Mouse (Mus musculus) T-helper 2 cell (primary cell): ENCODE data around the gene Tspan18.

Experiments
- in situ Hi-C: fragments of 300-600 bp; cut with MboI, MseI; formaldehyde crosslinking; loops from one replicate; pipeline ENCODE4 v1.15.1; 2025; ENCODE audit warnings: high pct_unique_total_duplicates

The Tspan18 gene

DNA sequence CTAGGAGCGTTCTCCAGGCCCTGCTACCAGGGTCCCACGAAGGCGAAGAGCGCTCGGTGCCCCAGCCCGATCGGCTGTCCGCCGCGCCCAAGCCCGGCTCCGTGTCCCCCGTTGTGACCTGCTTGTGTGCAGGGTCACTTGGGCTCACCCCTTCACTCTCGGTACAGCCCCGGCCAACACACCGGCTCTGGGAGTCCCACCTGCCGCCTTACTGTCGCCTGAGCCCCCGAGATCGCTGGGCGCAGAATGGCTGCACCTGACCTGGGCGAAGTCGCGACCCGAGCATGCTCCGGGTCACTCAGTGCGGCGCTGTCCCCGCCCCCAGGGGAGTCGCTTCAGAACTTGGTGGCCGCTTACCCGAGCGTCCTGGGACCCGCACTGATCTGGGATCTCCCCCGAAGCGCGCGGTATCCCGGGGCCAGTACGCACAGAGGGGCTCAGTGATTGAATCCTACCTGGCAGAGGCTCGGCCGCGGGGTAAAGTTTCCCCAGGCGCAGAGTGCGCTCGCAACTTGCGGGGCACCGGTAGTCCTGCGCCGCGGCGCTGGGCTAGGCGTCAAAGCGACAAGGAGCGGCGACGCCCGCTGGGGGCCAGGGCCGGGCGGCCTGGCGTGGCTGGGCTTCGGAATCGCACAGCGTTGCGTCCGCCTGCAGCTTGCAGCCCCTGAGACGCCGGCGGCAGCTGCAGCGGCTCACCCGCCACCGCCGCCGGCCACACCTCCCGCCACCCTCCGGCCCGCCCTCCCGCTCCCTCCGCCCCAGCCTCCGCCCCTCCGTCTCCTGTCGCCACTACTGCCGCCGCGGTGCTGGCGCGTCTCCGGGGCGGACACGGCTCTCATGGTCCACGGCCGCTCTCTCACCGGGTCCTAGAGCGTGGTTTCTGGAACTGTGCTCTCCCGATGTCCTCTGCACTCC is at the start of gene Tspan18:
Gene Tspan18, minus strand, starts transcription at position 689 of the 915 bp plus-strand sequence.
- in situ Hi-C loops, result loop anchor here (5.0 kb wide), 1 partner anchor 122 kb away; no protein-coding TSS in a partner anchor

DNA sequence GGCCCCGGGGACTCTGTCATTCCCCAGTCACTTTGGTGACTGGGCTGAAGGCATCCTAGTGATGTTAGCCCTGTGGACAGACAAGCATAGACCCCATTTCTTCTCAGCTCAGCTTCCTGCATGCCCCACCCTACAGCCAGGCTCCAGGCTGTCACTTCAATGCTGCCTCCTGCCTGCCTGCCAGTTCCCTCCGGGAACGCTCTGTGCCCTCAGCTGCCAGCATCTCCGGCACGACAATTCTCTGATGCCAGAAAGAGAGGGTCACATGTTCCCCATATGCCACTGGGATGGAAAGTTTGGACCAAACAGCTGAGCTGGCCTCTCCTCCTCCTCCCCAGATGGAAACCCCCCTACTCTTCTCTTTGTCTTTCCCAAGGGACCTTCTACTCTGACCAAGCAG is 49.5 kb upstream of the Tspan18 start:
- in situ Hi-C loops, result loop anchor here (10.0 kb wide), 2 partner anchors 271 to 559 kb away; no protein-coding TSS in a partner anchor

DNA sequence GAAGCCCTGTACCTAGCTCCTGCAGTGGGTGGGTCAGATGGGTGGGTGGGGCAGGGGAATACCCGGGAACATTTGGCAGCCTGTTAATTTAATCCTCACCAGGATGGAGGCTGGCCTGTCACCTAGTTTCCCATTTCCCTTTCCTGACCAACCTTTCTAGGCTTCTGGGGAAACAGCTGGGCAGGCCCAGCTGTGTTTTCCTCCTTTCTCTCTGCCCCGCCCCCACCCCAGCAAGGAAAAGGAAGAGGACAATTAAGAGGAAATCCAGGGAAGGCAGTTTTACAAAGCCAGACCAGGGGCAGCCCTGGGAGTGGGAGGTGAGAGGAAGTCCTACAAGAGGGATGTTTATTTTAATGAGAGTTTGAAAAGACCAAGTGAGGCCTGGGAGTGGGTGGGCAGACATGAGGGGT is 46.4 kb upstream of the Tspan18 start:
- in situ Hi-C loops, result loop anchor here (10.0 kb wide), 2 partner anchors 274 to 556 kb away; no protein-coding TSS in a partner anchor

GRCm38 (mm10) chr2:93377797-93378196 is 43.5 kb upstream of the Tspan18 start:
- in situ Hi-C loops, result no loop called here

DNA sequence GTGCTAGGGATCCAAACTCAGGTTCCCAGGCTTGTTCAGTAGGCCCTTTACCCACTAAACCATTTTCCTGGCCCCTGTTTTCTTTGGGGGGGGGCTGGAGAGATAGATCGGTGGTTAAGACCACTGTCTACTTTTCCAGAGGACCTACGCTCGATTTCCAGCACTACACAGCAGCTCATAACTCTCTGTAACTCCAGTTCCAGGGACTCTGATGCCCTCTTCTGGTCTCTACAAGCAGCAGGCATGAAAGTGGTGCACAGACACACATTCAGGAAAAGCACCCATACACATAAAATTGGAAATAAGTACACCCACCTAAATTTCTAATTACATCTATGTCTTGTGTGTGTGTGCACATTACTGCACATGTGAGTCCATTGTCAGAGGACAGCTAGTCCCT is 42.9 kb upstream of the Tspan18 start:
- in situ Hi-C loops, result no loop called here

DNA sequence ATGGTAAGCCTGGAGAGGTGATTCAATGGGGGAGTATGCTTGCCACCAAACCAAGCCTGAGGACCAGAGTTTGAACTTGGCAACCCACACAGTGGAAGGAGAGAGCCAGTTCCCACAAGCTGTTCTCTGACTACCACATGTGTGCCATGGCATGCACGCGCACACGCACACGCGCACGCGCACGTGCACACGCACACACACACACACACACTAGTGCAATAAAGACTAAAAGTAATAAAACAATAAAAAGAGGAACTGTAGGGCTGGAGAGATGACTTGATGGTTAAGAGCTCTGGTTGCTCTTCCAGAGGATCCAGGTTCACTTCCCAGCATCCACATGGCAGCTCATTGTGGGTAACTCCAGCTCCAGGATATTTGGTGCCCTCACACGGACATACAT is 38.6 kb upstream of the Tspan18 start:
- in situ Hi-C loops, result no loop called here

DNA sequence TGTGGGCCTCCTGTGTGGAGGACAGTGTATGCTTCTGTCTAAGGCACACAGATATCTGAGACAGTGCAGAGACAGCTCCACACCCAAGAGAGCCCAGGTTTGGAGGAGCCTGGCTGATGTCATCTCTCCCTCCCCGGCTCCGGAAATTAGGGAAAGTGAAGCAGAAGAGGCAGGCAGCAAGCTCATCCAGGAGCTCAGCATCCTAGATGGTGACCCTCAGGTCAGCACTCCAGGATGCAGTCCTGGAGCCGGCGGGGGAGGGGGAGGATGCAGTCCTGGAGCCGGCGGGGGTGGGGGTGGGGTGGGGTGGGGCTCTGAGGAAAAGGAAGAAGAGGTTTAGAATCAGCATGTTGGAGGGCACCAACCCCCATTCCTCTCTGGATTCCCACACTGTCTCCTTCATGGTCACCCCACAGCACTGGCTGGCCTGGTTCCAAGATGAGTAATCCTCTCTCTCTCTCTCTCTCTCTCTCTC is 37.8 kb upstream of the Tspan18 start:
- in situ Hi-C loops, result no loop called here

GRCm38 (mm10) chr2:93368954-93369353 is 34.6 kb upstream of the Tspan18 start:
- in situ Hi-C loops, result no loop called here

DNA sequence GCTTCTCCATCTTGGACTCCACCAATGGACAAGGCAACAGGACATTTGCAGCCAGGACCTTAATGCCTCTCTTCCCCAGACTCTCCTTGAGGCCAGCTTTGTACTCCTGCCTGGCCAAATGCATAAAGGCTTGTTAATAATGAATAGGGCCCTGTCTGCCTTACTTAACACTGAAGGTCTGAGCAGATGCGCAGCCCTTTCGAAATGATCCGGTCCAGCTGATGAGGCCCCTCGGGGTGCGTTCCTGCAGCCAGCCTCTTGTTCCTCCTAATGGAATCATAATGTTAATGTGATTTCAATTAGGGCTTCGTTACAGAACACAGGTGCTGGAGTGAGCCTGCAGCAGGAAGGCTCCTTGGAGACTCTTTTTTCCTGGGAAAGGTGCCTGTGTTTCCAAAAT is 33.7 kb upstream of the Tspan18 start:
- in situ Hi-C loops, result no loop called here

- in situ Hi-C loops, result no loop called here
Observed at GRCm38 (mm10) chr2:93365411-93365810, 31.1 kb upstream of the Tspan18 start.

DNA sequence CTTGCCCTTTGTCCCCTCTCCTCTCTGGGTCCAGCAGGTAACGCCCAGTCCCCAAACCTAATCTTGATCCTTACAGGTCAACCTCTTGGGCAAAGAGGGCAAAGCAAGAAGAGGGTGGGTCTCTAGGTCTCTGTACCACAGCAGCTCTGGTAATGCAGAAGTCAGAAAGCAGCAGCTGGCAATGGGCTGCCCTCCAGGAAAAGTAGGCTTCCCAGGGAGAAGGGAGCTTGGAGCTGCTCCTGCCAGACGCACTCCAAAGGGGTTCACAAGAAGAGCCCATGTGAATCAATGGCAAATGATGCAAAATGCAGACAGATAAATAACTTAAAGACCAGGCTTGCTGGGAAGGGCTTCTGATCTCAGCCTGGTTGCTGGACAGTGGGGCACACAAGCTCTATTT is 30.6 kb upstream of the Tspan18 start:
- in situ Hi-C loops, result no loop called here

GRCm38 (mm10) chr2:93361454-93361853 is 27.1 kb upstream of the Tspan18 start:
- in situ Hi-C loops, result no loop called here

DNA sequence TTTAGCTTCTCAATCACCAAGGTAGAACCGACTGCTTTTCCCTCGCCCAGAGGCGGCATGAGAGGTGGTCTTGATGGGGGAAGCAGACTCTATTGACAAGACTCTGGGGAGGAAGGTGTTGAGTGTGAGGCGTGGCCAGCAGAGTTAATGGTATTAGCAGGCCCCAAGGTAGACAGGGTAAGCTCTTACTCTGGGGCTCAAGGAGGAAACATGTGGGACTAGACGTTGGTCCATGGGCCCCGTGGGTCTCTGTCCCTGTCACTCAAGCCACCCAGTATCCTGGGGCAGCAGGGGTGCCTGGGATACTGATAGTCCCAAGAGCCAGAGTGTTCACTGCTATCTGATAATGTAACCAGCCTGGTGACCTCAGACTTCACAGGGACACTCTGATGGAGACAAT is 26.0 kb upstream of the Tspan18 start:
- in situ Hi-C loops, result no loop called here

GRCm38 (mm10) chr2:93357391-93357790 is 23.1 kb upstream of the Tspan18 start:
- in situ Hi-C loops, result no loop called here

- in situ Hi-C loops, result no loop called here
Observed at GRCm38 (mm10) chr2:93355845-93356244, 21.5 kb upstream of the Tspan18 start.

GRCm38 (mm10) chr2:93354621-93355020 is 20.3 kb upstream of the Tspan18 start:
- in situ Hi-C loops, result no loop called here

- in situ Hi-C loops, result no loop called here
Observed at GRCm38 (mm10) chr2:93353725-93354124, 19.4 kb upstream of the Tspan18 start.

DNA sequence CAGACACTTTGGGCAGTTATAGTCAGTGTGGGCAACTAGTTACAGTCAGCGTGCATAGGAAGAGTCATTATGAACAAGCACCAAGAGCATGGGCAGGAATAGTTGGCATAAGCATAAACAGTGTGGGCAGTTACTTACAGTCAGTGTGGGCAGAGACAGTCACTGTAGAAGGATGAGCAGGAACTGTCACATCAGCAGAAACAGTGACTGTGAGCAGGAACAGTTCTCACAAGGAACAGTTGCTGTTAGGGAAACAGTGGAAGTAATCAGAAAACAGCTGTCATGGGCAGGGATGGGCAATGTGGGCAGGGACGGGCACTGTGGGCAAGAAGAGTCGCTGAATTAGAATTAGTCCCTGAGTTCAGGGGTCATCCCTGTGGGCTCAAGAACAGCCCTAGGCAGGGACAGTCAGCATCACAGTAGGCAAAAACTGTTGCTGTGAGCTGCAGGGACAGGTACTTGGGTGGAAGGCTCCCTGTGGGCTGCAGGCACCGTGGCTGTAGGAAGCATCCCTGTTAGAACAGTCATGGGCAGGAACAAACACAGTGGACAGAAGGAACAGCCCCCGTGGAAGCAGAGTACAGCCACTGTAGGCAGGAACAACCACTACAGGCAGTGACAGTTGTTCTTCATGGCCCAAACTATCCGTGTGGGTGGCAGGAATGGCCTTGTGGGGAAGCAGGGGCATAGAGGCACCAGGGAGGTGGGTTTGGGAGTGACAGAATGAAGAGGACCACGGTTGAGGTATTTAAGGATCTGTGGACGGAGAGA is 18.8 kb upstream of the Tspan18 start:
- in situ Hi-C loops, result no loop called here

DNA sequence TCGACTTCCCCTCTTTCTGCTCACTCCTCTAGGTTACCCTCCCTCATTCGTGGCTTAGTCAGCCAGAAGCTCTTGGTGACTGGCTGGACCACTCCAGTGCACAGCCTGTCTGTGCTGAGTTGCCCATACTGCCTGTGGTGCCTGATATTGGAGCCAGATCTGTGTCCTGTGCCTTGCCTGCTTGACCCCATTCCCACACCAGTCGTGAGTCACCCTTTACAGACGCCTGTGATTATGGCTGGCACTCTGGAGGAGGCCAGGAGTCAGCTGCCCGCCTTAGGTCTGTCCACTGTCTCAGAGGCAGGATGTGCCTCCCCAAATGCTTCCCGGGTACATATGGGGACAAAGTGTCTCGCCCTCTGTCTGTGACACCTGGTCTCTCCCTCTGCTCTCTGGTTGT is 17.0 kb upstream of the Tspan18 start:
- in situ Hi-C loops, result no loop called here

DNA sequence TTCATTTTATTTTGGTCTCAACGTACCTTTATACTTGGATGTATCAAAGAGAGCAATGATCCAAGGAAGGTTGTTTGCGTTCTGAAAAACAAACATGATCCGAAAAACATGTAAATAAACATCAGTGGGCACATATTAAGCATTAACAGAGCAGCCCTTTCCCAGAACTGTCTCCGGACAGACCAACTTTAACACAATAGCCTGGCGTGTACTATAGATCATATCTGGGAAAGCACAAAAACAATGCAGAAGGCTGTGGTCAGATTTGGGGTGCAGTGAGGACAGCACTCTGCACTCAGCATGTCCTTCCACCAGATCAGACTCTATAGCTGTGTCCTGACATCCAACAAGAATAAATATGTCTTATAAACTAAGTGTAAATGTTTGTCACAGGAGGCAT is 12.7 kb upstream of the Tspan18 start:
- in situ Hi-C loops, result no loop called here

- in situ Hi-C loops, result no loop called here
Observed at GRCm38 (mm10) chr2:93346609-93347008, 12.3 kb upstream of the Tspan18 start.

- in situ Hi-C loops, result no loop called here
Observed at GRCm38 (mm10) chr2:93345663-93346268, 11.5 kb upstream of the Tspan18 start.
